8 mouse cellular contexts compared by ENCODE assay signal in the genomic region with DNA sequence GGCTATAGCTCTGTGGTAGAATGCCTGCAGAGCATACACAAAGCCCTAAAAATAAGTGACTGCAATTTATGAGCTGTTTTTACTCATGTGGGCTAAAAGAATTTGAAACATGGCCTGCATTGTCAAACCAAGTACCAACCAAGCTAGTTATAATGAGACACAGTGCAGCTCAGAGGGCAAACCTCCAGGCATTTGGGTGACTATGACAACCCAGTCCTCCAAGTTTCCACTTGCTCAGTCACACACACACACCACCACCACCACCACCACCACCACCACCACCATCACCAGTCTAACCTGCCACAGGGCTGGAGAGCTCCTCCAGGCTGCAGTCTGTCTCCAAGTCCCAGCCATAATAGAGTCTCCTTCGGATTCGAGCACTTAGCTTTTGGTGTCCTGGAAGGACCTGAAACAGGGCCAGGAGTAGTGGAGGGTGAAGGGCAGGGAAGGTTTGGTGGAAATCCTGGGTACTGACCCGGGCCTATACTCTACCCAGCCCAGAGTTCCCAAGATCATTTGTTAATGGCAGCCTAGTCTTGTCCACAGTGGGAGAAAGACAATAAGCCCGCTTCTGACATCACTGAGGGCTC. TPM values are rescaled to one million over a fixed set of nuclear protein-coding genes. Genes with fewer than 3 reads are reported as not detected.
DNase-seq lines count a peak whose midpoint lies in the region; ATAC-seq lines count a peak whose summit lies in the region.

No protein-coding gene starts in this region.

- H3K9ac ChIP-seq in embryonic facial prominence, embryonic 15.5 days, result peak overlapping the region; percentile 93
- H3K9ac ChIP-seq in midbrain, embryonic 11.5 days (ENCODE audit: low read length), result peak overlapping the region; percentile 95

- peak overlapping the region; percentile 97 for H3K27ac ChIP-seq in embryonic facial prominence, embryonic 15.5 days (replicated peaks)
- H3K27ac ChIP-seq in midbrain, embryonic 11.5 days (ENCODE audit: low read depth, low read length), result no peak overlapping the region

- no peaks in the 10 kb centered on the region for H3K27me3 ChIP-seq in megakaryocyte, embryonic 14.5 days (replicated peaks)
- no peaks in the 10 kb centered on the region for H3K27me3 ChIP-seq in embryonic facial prominence, embryonic 15.5 days
- no peaks in the 10 kb centered on the region for H3K27me3 ChIP-seq in midbrain, embryonic 11.5 days (ENCODE audit: control insufficient read depth, insufficient read depth, low read length)

- peaks cover 57% of the 10 kb centered on the region for H3K4me1 ChIP-seq in megakaryocyte, embryonic 14.5 days
- peaks cover 33% of the 10 kb centered on the region for H3K4me1 ChIP-seq in embryonic facial prominence, embryonic 15.5 days
- H3K4me1 ChIP-seq in midbrain, embryonic 11.5 days (ENCODE audit: control insufficient read depth, insufficient read depth, low read length), result peaks cover 16% of the 10 kb centered on the region

- peak overlapping the region; percentile 90 for H3K4me2 ChIP-seq in embryonic facial prominence, embryonic 15.5 days (replicated peaks)
- H3K4me2 ChIP-seq in midbrain, embryonic 11.5 days, result peak overlapping the region; percentile 97

- H3K4me3 ChIP-seq in megakaryocyte, embryonic 14.5 days (replicated peaks), result peak overlapping the region; percentile 99
- H3K4me3 ChIP-seq in embryonic facial prominence, embryonic 15.5 days (replicated peaks), result peak overlapping the region; percentile 90
- peak overlapping the region; percentile 86 for H3K4me3 ChIP-seq in midbrain, embryonic 11.5 days (ENCODE audit: low read depth, low read length)

- H3K9me3 ChIP-seq in megakaryocyte, embryonic 14.5 days, result no peaks in the 10 kb centered on the region
- H3K9me3 ChIP-seq in embryonic facial prominence, embryonic 15.5 days (replicated peaks), result no peaks in the 10 kb centered on the region
- no peaks in the 10 kb centered on the region for H3K9me3 ChIP-seq in midbrain, embryonic 11.5 days (ENCODE audit: control insufficient read depth, low read length)

- no peak for ATAC-seq in megakaryocyte, adult 5-6 weeks (ENCODE audit: poor library complexity, severe bottlenecking)
- ATAC-seq in embryonic facial prominence, embryonic 15.5 days (ENCODE audit: insufficient number of reproducible peaks, low FRiP score, low TSS enrichment, low read depth), result no peak
- ATAC-seq in midbrain, embryonic 11.5 days (ENCODE audit: low FRiP score), result no peak

- WGBS in embryonic facial prominence, embryonic 15.5 days, result 50% methylated on average over 4 of the region's 4 CpGs
- 67% methylated on average over 4 of the region's 4 CpGs for WGBS in midbrain, embryonic 11.5 days

- peaks cover 71% of the 10 kb centered on the region for H3K36me3 ChIP-seq in megakaryocyte, embryonic 14.5 days (replicated peaks; ENCODE audit: low read length)
- peaks cover 57% of the 10 kb centered on the region for H3K36me3 ChIP-seq in embryonic facial prominence, embryonic 15.5 days
- peaks cover 13% of the 10 kb centered on the region for H3K36me3 ChIP-seq in midbrain, embryonic 11.5 days (ENCODE audit: control insufficient read depth, insufficient read depth, low read length)

- peak; percentile 63 for DNase-seq in kidney, adult 9 months
- no peak for DNase-seq in midbrain, embryonic 11.5 days (ENCODE audit: low spot score, missing footprints)
- DNase-seq in embryo, embryonic 10.5 days (ENCODE audit: low spot score), result no peak
- no peak for DNase-seq in adrenal gland, adult (ENCODE audit: inconsistent age in 2 of 2, low spot score in 1 of 2)
- no peak for DNase-seq in gastrocnemius, adult 8-10 months (ENCODE audit: low spot score in 2 of 2)

RNA-seq across cellular contexts. Expression of gene Cnppd1, which starts 1.8 kb away (rescaled TPM):
- polyA plus RNA-seq in megakaryocyte, embryonic 14.5 days (2012; ENCODE audit: insufficient read depth, low replicate concordance), result 34.3 and 35.1 TPM in 2 replicates
- 31.1 and 32.0 TPM in 2 replicates for total RNA-seq in megakaryocyte, adult 5-6 weeks (2015)
- total RNA-seq in megakaryocyte, adult 5-6 weeks (2017), result 50.6 and 74.5 TPM in 2 replicates
- polyA plus RNA-seq in embryonic facial prominence, embryonic 15.5 days (2015; fragmentation: Nextera tagmentation; extraction: Ambion mirVana), result 45.3 TPM in 2 replicates
- polyA plus RNA-seq in midbrain, embryonic 11.5 days (2014; fragmentation: Nextera tagmentation; extraction: Ambion mirVana), result 45.5 and 49.8 TPM in 2 replicates
- total RNA-seq in gastrocnemius, adult 8-10 months (2022), result 10 to 100 TPM; 15.6 to 18.5 (median 15.9) TPM

RNA-seq across cellular contexts. Expression of gene Retreg2, which starts 1.9 kb away (rescaled TPM):
- 42.4 and 48.9 TPM in 2 replicates for polyA plus RNA-seq in megakaryocyte, embryonic 14.5 days (2012; ENCODE audit: insufficient read depth, low replicate concordance)
- 34.9 and 37.0 TPM in 2 replicates for total RNA-seq in megakaryocyte, adult 5-6 weeks (2015)
- 34.8 and 35.9 TPM in 2 replicates for total RNA-seq in megakaryocyte, adult 5-6 weeks (2017)
- polyA plus RNA-seq in embryonic facial prominence, embryonic 15.5 days (2015; fragmentation: Nextera tagmentation; extraction: Ambion mirVana), result 53.8 and 54.2 TPM in 2 replicates
- 55.1 and 58.3 TPM in 2 replicates for polyA plus RNA-seq in midbrain, embryonic 11.5 days (2014; fragmentation: Nextera tagmentation; extraction: Ambion mirVana)
- 10 to 100 TPM in 1 of 4 experiments, 1 to 10 TPM in 3; 7.6 to 10.3 (median 9.2) TPM for total RNA-seq in gastrocnemius, adult 8-10 months (2022)

RNA-seq across cellular contexts. Expression of gene Slc23a3, which starts 7.0 kb away (rescaled TPM):
- not detected in 2 replicates for polyA plus RNA-seq in megakaryocyte, embryonic 14.5 days (2012; ENCODE audit: insufficient read depth, low replicate concordance)
- total RNA-seq in megakaryocyte, adult 5-6 weeks (2015), result 0.31 TPM in 1 of 2 replicates, not detected in the other
- not detected in 2 replicates for total RNA-seq in megakaryocyte, adult 5-6 weeks (2017)
- polyA plus RNA-seq in embryonic facial prominence, embryonic 15.5 days (2015; fragmentation: Nextera tagmentation; extraction: Ambion mirVana), result 0.32 and 0.37 TPM in 2 replicates
- polyA plus RNA-seq in midbrain, embryonic 11.5 days (2014; fragmentation: Nextera tagmentation; extraction: Ambion mirVana), result not detected in 2 replicates
- under 1 TPM in 2 of 4 experiments, not detected in 2; 0.22 to 0.27 TPM for total RNA-seq in gastrocnemius, adult 8-10 months (2022)

RNA-seq across cellular contexts. Expression of gene Nhej1, which starts 15.7 kb away (rescaled TPM):
- polyA plus RNA-seq in megakaryocyte, embryonic 14.5 days (2012; ENCODE audit: insufficient read depth, low replicate concordance), result 0.66 TPM in 1 of 2 replicates, not detected in the other
- total RNA-seq in megakaryocyte, adult 5-6 weeks (2015), result 6.5 and 11.0 TPM in 2 replicates
- 8.2 and 9.9 TPM in 2 replicates for total RNA-seq in megakaryocyte, adult 5-6 weeks (2017)
- 9.6 and 9.9 TPM in 2 replicates for polyA plus RNA-seq in embryonic facial prominence, embryonic 15.5 days (2015; fragmentation: Nextera tagmentation; extraction: Ambion mirVana)
- polyA plus RNA-seq in midbrain, embryonic 11.5 days (2014; fragmentation: Nextera tagmentation; extraction: Ambion mirVana), result 12.9 and 13.0 TPM in 2 replicates
- total RNA-seq in gastrocnemius, adult 8-10 months (2022), result 1 to 10 TPM; 4.3 to 5.7 (median 4.7) TPM

RNA-seq across cellular contexts. Expression of gene Zfand2b, which starts 27.8 kb away (rescaled TPM):
- 20.4 and 28.1 TPM in 2 replicates for polyA plus RNA-seq in megakaryocyte, embryonic 14.5 days (2012; ENCODE audit: insufficient read depth, low replicate concordance)
- total RNA-seq in megakaryocyte, adult 5-6 weeks (2015), result 36.3 and 39.0 TPM in 2 replicates
- 44.0 and 47.4 TPM in 2 replicates for total RNA-seq in megakaryocyte, adult 5-6 weeks (2017)
- 46.5 and 51.2 TPM in 2 replicates for polyA plus RNA-seq in embryonic facial prominence, embryonic 15.5 days (2015; fragmentation: Nextera tagmentation; extraction: Ambion mirVana)
- polyA plus RNA-seq in midbrain, embryonic 11.5 days (2014; fragmentation: Nextera tagmentation; extraction: Ambion mirVana), result 30.1 and 33.6 TPM in 2 replicates
- total RNA-seq in gastrocnemius, adult 8-10 months (2022), result 10 to 100 TPM; 14.1 to 20.1 (median 15.3) TPM
